Mouse (Mus musculus) heart, embryonic 13.5 days (tissue): ENCODE measurements at regions not wholly inside any gene's neighbourhood (a gene's known extent, or its start where the extent isn't known, plus 50 kb on each side); places are given as distances from the start of the nearest gene placed in this dataset.
"Not testable (repeated sequence)": the region's sequence is repeated elsewhere in the genome, so short reads cannot be mapped to it uniquely, and the experiment has no call there.

Source experiments
- ATAC-seq: fragments of 200-750 bp; cut with Nextera tagmentation; 2 replicates; pipeline ENCODE4 v1.8.0; 2017; ENCODE audit warnings: moderate TSS enrichment; ENCODE audit not compliant: insufficient number of reproducible peaks, low FRiP score, low TSS enrichment; ENCODE audit errors: extremely low read depth
- H3K27ac ChIP-seq: fragments of 300-500 bp; sonication (generic); replicated peaks from 2 replicates; pipeline ENCODE4 v1.5.1; 2015; ENCODE audit warnings: moderate library complexity, mild to moderate bottlenecking, inconsistent platforms
- H3K27me3 ChIP-seq: fragments of 300-500 bp; sonication (generic); replicated peaks from 2 replicates; pipeline ENCODE4 v1.6.1; 2015; ENCODE audit warnings: mild to moderate bottlenecking, inconsistent platforms
- H3K36me3 ChIP-seq: fragments of 300-500 bp; sonication (generic); 2 replicates; pipeline ENCODE4 v1.6.1; 2015; ENCODE audit warnings: mild to moderate bottlenecking, inconsistent platforms
- H3K4me1 ChIP-seq: fragments of 300-500 bp; sonication (generic); 2 replicates; pipeline ENCODE4 v1.6.1; 2015; ENCODE audit warnings: inconsistent platforms
- H3K4me2 ChIP-seq: fragments of 300-500 bp; sonication (generic); 2 replicates; pipeline ENCODE4 v1.6.1; 2015; ENCODE audit warnings: inconsistent platforms, mild to moderate bottlenecking, moderate library complexity
- H3K4me3 ChIP-seq: fragments of 300-500 bp; sonication (generic); 2 replicates; pipeline ENCODE4 v1.5.1; 2015; ENCODE audit warnings: moderate library complexity, mild to moderate bottlenecking, inconsistent platforms
- H3K9ac ChIP-seq: fragments of 300-500 bp; sonication (generic); 2 replicates; pipeline ENCODE4 v1.6.1; 2015; ENCODE audit warnings: inconsistent platforms, mild to moderate bottlenecking, moderate library complexity
- H3K9me3 ChIP-seq: fragments of 300-500 bp; sonication (generic); 2 replicates; pipeline ENCODE4 v1.6.1; 2016; ENCODE audit warnings: inconsistent platforms
- WGBS: fragments of 180-500 bp; shearing (Covaris S2); methylation state at CpG from one replicate; pipeline ENCODE4 v1.1.7; 2015; ENCODE audit warnings: mixed read lengths; 5-methylcytosine and 5-hydroxymethylcytosine counted together

GRCm38 (mm10) chr17:16926200-16926599 is 137.7 kb upstream of the Zfp960 start:
- Histone ChIP-seq H3K9ac (no peak overlapping the region), H3K9me3 (no peaks in the 10 kb centered on the region), H3K36me3 (no peaks in the 10 kb centered on the region), H3K27me3 (no peaks in the 10 kb centered on the region), H3K27ac (no peak overlapping the region), H3K4me1 (no peaks in the 10 kb centered on the region), H3K4me3 (no peak overlapping the region), H3K4me2 (no peak overlapping the region)
- no peak for ATAC-seq

- peak overlapping the region; percentile 62 for H3K4me2 ChIP-seq
- not testable (repeated sequence) for H3K36me3 ChIP-seq, H3K4me1 ChIP-seq, H3K27me3 ChIP-seq, H3K9me3 ChIP-seq
- peak overlapping the region; percentile 59 for H3K4me3 ChIP-seq
- H3K27ac ChIP-seq = peak overlapping the region; percentile 74
- H3K9ac ChIP-seq = peak overlapping the region; percentile 75
- peak; percentile 97 for ATAC-seq
- 2% methylated on average over 24 of the region's 26 CpGs for WGBS
Observed at GRCm38 (mm10) chr17:16951092-16952016, 112.6 kb upstream of the Zfp960 start.

DNA sequence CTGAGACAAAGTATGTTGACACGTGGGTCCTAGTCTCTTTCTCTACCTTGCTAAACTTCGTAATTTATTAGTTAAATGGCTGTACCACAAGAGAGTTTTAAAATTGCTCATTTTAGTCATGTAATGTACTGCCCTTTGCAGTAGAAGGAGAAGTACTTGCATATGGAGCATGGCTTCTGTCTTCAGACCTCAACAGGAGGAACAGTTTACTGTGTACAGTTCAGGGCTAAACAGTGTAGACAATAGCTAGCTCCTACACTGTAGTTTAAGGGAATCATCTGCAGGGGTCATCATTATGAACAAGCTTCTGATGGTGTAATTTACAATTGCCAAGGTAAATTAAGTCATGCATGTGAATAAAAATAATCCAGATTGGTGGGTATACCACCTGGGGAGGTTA is 111.8 kb upstream of the Zfp960 start:
- H3K27ac ChIP-seq, ATAC-seq, H3K4me1 ChIP-seq, H3K9ac ChIP-seq, H3K27me3 ChIP-seq, H3K9me3 ChIP-seq, H3K36me3 ChIP-seq: not testable (repeated sequence)
- 20% methylated on average over 2 of the region's 2 CpGs for WGBS
- Histone ChIP-seq H3K4me2 (peak overlapping the region; percentile 62), H3K4me3 (peak overlapping the region; percentile 59)

DNA sequence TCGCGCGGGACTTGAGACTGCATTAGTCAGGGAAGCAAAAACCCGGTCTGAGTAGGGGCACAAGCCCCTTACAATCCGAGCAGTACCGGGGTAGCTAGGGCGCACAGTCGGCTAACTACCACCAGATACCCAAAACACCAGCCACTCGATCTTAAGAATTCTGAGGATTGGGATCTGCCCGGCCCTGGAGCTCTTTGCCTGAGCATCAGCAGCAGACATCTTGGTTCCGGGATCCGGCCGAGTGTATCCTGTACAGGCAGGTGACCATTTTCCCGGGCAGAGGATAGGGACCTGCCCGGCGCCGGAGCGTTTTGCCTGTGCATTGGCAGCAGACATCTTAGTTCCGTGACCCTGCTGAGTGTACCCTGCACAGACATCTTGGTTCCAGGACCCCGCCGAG is 66.7 kb upstream of the Zfp960 start:
- peaks cover 26% of the 10 kb centered on the region for H3K9me3 ChIP-seq
- 72% methylated on average over 21 of the region's 21 CpGs for WGBS
- not testable (repeated sequence) for H3K9ac ChIP-seq, H3K4me3 ChIP-seq, ATAC-seq, H3K36me3 ChIP-seq, H3K27me3 ChIP-seq, H3K4me2 ChIP-seq, H3K4me1 ChIP-seq, H3K27ac ChIP-seq

DNA sequence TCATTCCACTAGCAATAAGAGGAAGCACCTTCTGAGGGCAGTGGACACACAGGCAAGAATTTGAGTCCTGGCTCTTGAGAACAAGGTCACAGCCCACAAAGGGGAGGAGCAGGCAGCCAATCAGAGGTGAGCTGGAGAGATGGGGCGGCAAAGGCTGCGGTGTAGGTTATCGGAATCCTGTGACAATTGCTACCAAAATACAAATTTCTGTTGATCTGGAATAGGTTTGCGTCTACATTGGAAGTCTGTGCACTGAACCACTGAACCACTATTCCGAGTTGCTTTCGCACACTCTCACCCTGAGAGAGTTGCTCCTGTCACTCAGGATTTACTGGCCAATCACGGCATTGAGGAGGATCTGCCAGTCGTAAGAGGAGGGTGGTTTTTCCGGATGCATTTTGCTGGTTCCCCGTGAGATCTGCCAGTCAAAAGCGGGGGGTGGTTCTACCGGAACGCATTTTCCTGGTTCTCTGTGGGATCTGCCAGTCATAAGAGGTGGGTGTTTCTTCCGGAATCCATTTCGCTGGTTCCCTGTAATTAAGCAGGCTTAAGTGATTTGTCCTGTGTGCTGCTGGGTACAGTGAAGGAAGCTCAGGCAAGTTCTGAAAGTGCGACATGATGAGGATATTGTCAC is 59.2 kb upstream of the Zfp960 start:
- 2% methylated on average over 16 of the region's 16 CpGs for WGBS
- peak overlapping the region; percentile 76 for H3K4me2 ChIP-seq
- ATAC-seq = peak; percentile 94
- not testable (repeated sequence) for H3K4me1 ChIP-seq, H3K36me3 ChIP-seq, H3K27me3 ChIP-seq
- H3K4me3 ChIP-seq = peak overlapping the region; percentile 68
- peak overlapping the region; percentile 42; the same call in 1 of the 2 replicates for H3K27ac ChIP-seq
- H3K9ac ChIP-seq = peak overlapping the region; percentile 82
- H3K9me3 ChIP-seq = peaks cover 13% of the 10 kb centered on the region; the same call in 1 of the 2 replicates

GRCm38 (mm10) chr17:17005267-17005666 is 58.6 kb upstream of the Zfp960 start:
- H3K36me3 ChIP-seq, ATAC-seq, H3K4me1 ChIP-seq, H3K27me3 ChIP-seq: not testable (repeated sequence)
- Histone ChIP-seq H3K9ac (peak overlapping the region; percentile 82), H3K27ac (peak overlapping the region; percentile 32; the same call in 1 of the 2 replicates), H3K4me2 (peak overlapping the region; percentile 76), H3K4me3 (peak overlapping the region; percentile 68), H3K9me3 (peaks cover 16% of the 10 kb centered on the region)
- 6% methylated on average over 11 of the region's 11 CpGs for WGBS
